Mouse (Mus musculus) stomach, embryonic 14.5 days (tissue): Measurements from ENCODE around the gene Rfx7. TPM values are rescaled to one million over a fixed set of nuclear protein-coding genes. Genes with fewer than 3 reads are reported as not detected.

Experiments used
- ATAC-seq: fragments of 200-750 bp; cut with Nextera tagmentation; 2 replicates; pipeline ENCODE4 v1.8.0; 2017; ENCODE audit warnings: low read depth, moderate TSS enrichment; ENCODE audit not compliant: insufficient number of reproducible peaks, insufficient read depth, low FRiP score
- H3K27ac ChIP-seq: fragments of 300-500 bp; sonication (generic); 2 replicates; pipeline ENCODE4 v1.5.1; 2014; ENCODE audit warnings: mild to moderate bottlenecking, low read length, moderate library complexity, mixed read lengths
- H3K27me3 ChIP-seq: fragments of 300-500 bp; sonication (generic); 2 replicates; pipeline ENCODE4 v1.6.1; 2014; ENCODE audit warnings: low read length, control low read depth, mixed read lengths; ENCODE audit not compliant: control insufficient read depth, insufficient read depth
- H3K36me3 ChIP-seq: fragments of 300-500 bp; sonication (generic); 2 replicates; pipeline ENCODE4 v1.6.1; 2014; ENCODE audit warnings: mild to moderate bottlenecking, control low read depth, low read length, moderate library complexity, mixed read lengths; ENCODE audit not compliant: control insufficient read depth, insufficient read depth
- H3K4me1 ChIP-seq: fragments of 300-500 bp; sonication (generic); 2 replicates; pipeline ENCODE4 v1.6.1; 2014; ENCODE audit warnings: low read length, control low read depth, mixed read lengths; ENCODE audit not compliant: control insufficient read depth, insufficient read depth
- H3K4me2 ChIP-seq: fragments of 300-500 bp; sonication (generic); replicated peaks from 2 replicates; pipeline ENCODE4 v1.6.1; 2014; ENCODE audit warnings: low read depth, low read length, control low read depth
- H3K4me3 ChIP-seq: fragments of 300-500 bp; sonication (generic); 2 replicates; pipeline ENCODE4 v1.5.1; 2014; ENCODE audit warnings: low read depth, low read length, control low read depth
- H3K9ac ChIP-seq: fragments of 300-500 bp; sonication (generic); replicated peaks from 2 replicates; pipeline ENCODE4 v1.6.1; 2014; ENCODE audit warnings: low read depth, mild to moderate bottlenecking, control low read depth, low read length, moderate library complexity, mixed read lengths
- H3K9me3 ChIP-seq: fragments of 300-500 bp; sonication (generic); 2 replicates; pipeline ENCODE4 v1.6.1; 2016; ENCODE audit warnings: low read depth, low read length, control low read depth; ENCODE audit not compliant: control insufficient read depth
- WGBS: fragments of 180-500 bp; shearing (Covaris S2); extraction: QIAGEN DNeasy Blood & Tissue Kit; methylation state at CpG from one replicate; pipeline ENCODE4 v1.1.7; 2014; 5-methylcytosine and 5-hydroxymethylcytosine counted together
- polyA plus RNA-seq: library from polyadenylated mRNA; unstranded; fragments of >200 nt; fragmentation: Nextera tagmentation; extraction: Ambion mirVana; gene quantifications from 2 replicates; pipeline ENCODE4 v1.2.1, GENCODE M21; 2014

Gene Rfx7
- polyA plus RNA-seq, 1 experiment from 2014 or later = 21.7 TPM

DNA sequence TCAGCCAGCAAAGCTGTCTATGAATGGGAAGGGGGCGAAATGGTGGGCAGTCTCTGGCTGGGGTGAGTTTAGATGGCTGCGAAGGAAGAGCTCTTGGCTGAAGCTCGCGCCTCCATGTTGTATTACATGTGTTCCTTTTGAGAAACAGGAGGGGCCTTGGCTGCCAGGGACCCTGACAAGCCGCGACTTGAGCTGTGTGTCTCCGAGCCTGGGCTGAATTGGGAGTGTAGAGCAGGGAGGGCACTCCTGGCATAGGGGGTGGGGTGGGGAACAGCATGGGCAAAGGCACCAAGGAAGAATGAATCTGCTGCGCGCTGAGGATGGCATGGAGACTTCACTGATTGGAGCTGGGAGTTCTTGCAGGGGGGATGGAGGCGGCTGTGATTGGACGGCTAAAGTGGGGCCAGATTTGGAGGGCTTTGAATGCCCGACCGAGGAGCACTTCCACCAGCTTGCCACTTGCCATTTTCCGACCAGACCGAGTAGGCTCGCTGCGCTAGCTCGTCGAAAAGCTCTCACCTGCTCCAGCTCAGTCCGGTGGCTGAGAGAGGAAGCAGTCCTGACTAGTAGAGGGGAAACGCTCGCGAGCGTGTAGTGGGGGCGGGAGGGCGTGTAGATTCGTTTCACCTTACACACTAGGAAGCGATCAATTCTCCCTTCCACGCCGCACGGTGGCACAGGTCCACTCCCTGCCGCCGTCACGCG is 597 bp upstream of the Rfx7 start:
- Histone ChIP-seq H3K36me3 (no peaks in the 10 kb centered on the region), H3K27me3 (no peaks in the 10 kb centered on the region), H3K9ac (peak overlapping the region; percentile 96), H3K4me2 (peak overlapping the region; percentile 62), H3K4me1 (peaks cover 9% of the 10 kb centered on the region), H3K9me3 (no peaks in the 10 kb centered on the region), H3K27ac (peak overlapping the region; percentile 99), H3K4me3 (peak overlapping the region; percentile 95)
- 1% methylated on average over 35 of the region's 35 CpGs for WGBS
- ATAC-seq = peak; percentile 82

DNA sequence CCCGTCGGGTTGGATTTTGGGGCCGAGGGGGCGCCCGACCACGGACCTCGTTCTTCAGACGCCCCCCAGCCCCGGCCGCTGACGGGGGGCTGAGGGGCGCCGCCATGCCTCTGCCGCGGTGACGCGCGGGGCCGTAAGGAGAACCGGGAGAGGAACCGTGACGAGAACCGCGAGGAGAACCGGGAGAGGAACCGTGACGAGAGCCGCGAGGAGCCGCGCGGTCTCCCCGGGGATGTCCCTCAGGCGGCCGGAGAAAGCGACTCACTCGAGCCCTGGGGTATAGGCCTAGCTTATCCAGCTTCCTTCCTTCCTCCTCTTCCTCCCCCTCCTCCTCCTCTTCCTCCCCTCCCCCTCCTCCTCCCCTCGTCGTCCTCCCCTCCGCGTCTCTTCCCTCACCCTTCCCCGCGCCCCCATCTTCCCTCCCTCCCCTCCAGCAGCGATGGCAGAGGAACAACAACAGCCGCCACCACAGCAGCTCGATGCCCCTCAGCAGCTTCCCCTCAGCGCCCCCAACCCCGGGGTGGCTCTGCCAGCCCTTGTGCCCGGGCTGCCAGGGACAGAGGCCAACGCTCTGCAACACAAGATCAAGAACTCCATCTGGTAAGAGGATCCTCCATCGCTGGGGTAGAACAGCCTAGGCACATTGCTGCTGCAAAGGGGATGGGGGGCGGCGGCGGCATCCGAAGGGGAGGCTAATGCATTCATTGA is 495 bp downstream of the Rfx7 start:
- Histone ChIP-seq H3K4me3 (peak overlapping the region; percentile 95), H3K27me3 (no peaks in the 10 kb centered on the region), H3K9ac (peak overlapping the region; percentile 96), H3K9me3 (no peaks in the 10 kb centered on the region), H3K4me1 (peaks cover 9% of the 10 kb centered on the region), H3K4me2 (peak overlapping the region; percentile 62), H3K27ac (peak overlapping the region; percentile 99), H3K36me3 (no peaks in the 10 kb centered on the region)
- under 1% methylated on average over 48 of the region's 55 CpGs for WGBS
- ATAC-seq = peak; percentile 44

DNA sequence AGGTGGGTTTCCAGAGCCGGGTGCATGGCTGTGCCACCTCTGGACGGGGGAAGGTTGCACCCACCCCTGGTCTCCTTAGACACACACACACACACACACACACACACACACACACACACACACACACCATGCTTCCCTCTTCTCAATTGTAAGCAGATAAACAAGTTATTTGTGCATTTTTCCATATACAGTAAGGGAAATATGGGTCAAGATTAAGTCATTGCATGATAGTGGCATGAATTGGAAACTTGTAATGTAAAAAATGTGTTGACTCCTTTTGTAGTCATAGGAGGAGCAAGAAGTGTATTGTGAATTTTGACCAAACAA is 1.0 kb downstream of the Rfx7 start:
- Histone ChIP-seq H3K4me1 (peaks cover 9% of the 10 kb centered on the region), H3K27ac (peak overlapping the region; percentile 99; the same call in 1 of the 2 replicates), H3K27me3 (no peaks in the 10 kb centered on the region), H3K36me3 (no peaks in the 10 kb centered on the region), H3K9me3 (no peaks in the 10 kb centered on the region), H3K9ac (peak overlapping the region; percentile 96), H3K4me3 (peak overlapping the region; percentile 95), H3K4me2 (peak overlapping the region; percentile 62)
- no peak for ATAC-seq
- 0% methylated on average over 2 of the region's 2 CpGs for WGBS

DNA sequence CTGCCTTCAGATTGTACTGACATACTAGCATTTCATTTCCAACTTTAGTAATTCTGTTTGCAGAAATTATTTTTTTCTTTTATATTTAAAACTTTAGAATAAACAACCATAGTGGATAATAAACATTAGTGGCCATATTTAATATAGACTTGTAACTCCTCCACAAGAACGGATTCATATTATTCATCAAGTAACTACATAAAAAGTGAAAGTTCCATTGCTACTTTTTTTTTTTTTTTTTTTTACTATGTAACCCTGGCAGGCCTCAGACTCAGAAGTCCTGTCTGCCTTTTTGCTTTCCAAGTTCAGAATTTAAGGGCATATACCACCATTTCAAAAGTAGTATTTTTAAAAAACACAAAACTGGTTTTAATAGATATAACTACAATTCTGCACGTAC is 2.9 kb downstream of the Rfx7 start:
- H3K27ac ChIP-seq = no peak overlapping the region
- no peaks in the 10 kb centered on the region for H3K27me3 ChIP-seq
- 63% methylated on average over 2 of the region's 2 CpGs for WGBS
- peaks cover 9% of the 10 kb centered on the region for H3K4me1 ChIP-seq
- no peak overlapping the region for H3K4me3 ChIP-seq
- H3K4me2 ChIP-seq = no peak overlapping the region
- H3K36me3 ChIP-seq = no peaks in the 10 kb centered on the region
- no peak for ATAC-seq
- no peak overlapping the region for H3K9ac ChIP-seq
- H3K9me3 ChIP-seq = no peaks in the 10 kb centered on the region

DNA sequence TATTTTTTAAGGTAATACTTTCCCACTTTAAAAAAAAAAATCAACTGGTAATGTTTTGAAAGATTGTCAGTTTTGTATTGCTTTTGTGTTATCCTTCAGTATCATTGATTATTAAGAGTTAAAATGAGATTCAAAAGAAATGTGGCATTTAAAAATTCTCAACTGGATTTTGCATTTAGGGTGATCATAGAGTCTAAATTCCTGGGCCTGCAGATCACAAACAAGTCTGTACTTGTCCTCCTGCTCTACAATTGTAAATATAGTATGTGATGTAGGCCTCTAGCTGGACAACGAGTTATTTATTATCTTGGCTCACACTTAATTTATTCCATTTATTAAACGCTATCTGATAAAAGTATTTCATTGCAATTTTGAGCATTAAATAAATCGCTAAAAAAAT is 3.4 kb downstream of the Rfx7 start:
- Histone ChIP-seq H3K27ac (no peak overlapping the region), H3K9me3 (no peaks in the 10 kb centered on the region), H3K9ac (no peak overlapping the region), H3K36me3 (no peaks in the 10 kb centered on the region), H3K4me1 (peaks cover 9% of the 10 kb centered on the region), H3K4me2 (no peak overlapping the region), H3K27me3 (no peaks in the 10 kb centered on the region), H3K4me3 (no peak overlapping the region)
- ATAC-seq = no peak
- WGBS = 72% methylated on average over 3 of the region's 3 CpGs

DNA sequence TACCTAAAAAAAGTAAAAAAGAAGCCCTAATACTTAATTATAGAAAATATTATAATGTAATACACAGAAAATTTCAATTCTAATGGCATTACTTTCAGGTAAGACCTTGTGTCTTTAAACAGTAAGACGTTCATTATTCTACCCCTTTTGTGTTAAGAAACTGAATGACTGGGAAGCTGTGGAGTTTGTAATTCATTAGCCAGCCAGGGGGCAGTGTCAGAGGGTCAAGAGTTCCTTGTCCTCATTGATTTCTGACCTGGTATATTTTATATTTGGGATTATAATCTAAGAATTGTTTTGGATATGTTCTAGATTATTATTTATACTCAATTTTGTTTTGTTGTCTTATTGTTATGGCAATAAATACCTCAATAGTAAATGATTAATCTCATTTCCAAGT is 5.0 kb downstream of the Rfx7 start:
- Histone ChIP-seq H3K27me3 (no peaks in the 10 kb centered on the region), H3K4me3 (no peak overlapping the region), H3K4me1 (no peaks in the 10 kb centered on the region), H3K4me2 (no peak overlapping the region), H3K27ac (no peak overlapping the region), H3K36me3 (no peaks in the 10 kb centered on the region), H3K9ac (no peak overlapping the region), H3K9me3 (no peaks in the 10 kb centered on the region)
- ATAC-seq = no peak
- WGBS = 51% methylated on average over 1 of the region's 1 CpGs

DNA sequence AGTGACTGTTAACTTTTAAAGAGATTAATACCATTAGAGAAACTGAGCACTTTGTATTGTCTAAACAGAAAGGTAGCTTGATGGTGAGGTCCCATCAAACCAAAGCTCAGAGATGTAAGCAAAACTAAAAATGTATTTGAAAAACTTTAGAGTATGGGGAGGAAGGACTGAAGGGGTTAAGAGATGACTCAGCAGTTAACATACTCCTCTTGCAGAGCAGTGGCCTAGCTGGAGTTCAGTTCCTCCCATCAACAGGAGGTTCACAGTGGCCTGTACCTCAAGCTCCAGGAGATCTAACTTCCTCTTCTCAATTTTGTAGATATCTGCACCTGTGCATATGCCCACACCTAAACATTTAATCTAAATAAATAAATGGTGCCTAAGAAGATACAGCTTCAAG is 11.6 kb downstream of the Rfx7 start:
- ATAC-seq = no peak
- no peak overlapping the region for H3K9ac ChIP-seq
- H3K27me3 ChIP-seq = no peaks in the 10 kb centered on the region
- no peak overlapping the region for H3K4me2 ChIP-seq
- no peak overlapping the region for H3K27ac ChIP-seq
- no peaks in the 10 kb centered on the region for H3K4me1 ChIP-seq
- H3K9me3 ChIP-seq = no peaks in the 10 kb centered on the region
- no peak overlapping the region for H3K4me3 ChIP-seq
- H3K36me3 ChIP-seq = no peaks in the 10 kb centered on the region

DNA sequence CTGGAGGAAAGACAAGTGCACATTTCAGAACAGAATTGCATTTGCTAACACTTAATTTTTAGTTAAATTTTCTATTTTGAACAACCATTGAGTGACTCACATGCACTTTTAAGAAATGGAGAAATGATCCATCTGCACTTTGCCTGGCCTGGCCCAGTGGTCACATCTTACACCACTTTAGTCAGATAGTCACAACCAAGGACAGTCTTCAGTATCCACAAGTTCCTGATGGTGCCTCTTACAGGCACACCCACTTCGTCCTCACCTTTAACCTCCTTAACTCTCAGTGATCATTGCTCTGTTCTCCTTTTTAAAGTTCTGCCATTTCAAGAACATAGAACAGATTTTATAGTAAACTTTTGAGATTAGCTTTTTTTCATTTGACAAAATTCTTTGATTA is 26.7 kb downstream of the Rfx7 start:
- H3K9me3 ChIP-seq = no peaks in the 10 kb centered on the region
- no peaks in the 10 kb centered on the region for H3K27me3 ChIP-seq
- no peak overlapping the region for H3K27ac ChIP-seq
- no peaks in the 10 kb centered on the region for H3K4me1 ChIP-seq
- no peak overlapping the region for H3K4me2 ChIP-seq
- ATAC-seq = no peak
- no peak overlapping the region for H3K9ac ChIP-seq
- H3K36me3 ChIP-seq = no peaks in the 10 kb centered on the region
- 79% methylated on average over 1 of the region's 1 CpGs for WGBS
- no peak overlapping the region for H3K4me3 ChIP-seq

DNA sequence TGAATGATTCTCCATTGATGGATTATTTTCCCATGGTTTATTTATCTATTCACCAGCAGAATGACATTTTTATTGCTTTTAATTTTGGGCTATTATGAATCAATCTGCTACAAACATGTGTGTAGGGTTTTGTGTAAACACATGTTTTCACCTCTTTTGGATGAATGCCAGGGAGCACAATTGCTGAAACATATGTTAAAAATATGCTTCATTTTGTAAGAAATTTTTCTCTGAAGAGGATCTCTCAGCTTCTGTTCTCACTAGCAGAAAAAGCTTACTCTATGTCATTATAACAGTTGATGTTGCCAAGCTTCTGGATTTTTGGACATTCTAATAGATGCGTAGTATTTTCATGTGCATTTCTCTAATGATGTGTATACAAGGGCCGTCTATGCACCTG is 28.3 kb downstream of the Rfx7 start:
- Histone ChIP-seq H3K27ac (no peak overlapping the region), H3K4me1 (no peaks in the 10 kb centered on the region), H3K27me3 (no peaks in the 10 kb centered on the region), H3K9me3 (no peaks in the 10 kb centered on the region), H3K9ac (no peak overlapping the region), H3K36me3 (no peaks in the 10 kb centered on the region), H3K4me3 (no peak overlapping the region), H3K4me2 (no peak overlapping the region)
- ATAC-seq = no peak
- 83% methylated on average over 2 of the region's 2 CpGs for WGBS
